Mouse (Mus musculus): Measurements from ENCODE around the gene Mettl6. TPM values are rescaled to one million over a fixed set of nuclear protein-coding genes. Genes with fewer than 3 reads are reported as not detected.

The Mettl6 gene
- 10 to 100 TPM; 27.2 to 28.6 TPM for total RNA-seq (2021)

DNA sequence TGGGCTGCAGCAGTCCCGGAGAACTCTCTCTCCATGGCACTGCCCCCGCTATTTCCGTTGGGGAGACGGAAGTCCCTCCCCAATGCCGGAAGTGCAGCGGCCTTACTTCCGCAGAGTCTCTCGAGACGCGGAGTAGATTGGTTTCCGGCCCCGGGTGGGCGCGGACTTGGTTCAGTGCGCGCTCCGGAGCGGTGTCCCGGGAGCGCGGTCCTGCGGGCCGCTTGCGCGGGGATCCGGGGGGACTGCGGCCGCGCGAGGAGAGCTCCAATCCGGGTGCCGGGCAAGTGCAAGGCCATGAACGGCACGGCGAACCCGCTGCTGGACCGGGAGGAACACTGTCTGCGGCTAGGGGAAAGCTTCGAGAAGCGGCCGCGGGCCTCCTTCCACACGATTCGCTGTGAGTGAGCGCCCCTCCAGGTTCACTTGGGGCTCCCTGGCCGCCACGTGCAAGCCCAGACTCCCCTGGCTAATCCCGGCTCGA lies at the start of gene Mettl6:
Gene Mettl6 (minus strand): TSS at position 66 of the 481 bp plus-strand sequence.
- DNase-seq (ENCODE audit: extremely low spot score in 1 of 2, low spot score in 1 of 2) = peak; percentile 81 to 82

DNA sequence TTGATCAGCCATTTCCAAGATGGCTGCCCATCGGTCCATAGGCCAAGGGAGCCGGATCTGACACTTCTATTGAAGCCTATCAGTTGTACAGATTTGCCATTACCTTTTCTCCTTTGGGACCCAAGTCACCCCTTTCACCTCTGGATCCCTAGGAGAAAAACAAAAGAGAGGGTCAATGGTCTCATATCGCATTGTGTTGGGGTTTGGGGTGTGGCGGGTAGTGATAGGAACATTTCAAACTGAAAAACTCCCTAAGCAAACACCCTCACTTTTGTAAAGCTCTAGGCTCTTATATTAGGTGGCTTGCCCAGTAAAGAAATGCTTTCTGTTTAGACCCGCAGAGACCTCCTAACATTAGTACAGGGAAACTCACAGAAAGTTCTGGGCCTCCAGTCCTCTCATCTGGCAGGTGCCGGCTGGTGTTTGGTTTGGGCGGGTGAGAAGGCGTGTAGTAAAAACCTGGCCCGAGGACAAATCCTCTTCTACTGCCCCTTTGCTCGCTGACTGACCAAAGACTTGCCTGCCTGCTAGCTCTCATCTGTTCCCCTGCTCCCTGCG lies 49.1 kb upstream of the Mettl6 start:
- DNase-seq (ENCODE audit: extremely low spot score in 1 of 2, low spot score in 1 of 2) = no peak

DNA sequence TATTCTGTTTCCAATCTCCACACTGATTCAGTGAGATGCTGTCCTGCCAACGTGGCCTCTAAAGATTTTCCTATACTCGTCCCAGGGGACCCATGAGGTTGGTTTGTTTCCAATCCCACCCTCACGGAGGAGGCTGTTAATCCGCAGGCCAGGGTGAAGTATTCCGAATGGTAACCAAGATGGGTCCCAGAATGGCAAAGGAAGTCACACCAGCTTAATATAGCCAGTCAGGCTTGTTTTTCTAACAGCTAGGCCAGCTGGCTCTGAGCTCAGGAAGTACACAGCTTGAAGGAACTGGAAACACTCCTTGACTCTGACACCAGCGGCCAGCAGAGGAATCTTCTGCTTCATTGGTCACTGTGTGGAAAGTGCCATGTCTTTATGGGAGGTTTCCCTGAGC lies 42.5 kb upstream of the Mettl6 start:
- no peak for DNase-seq (ENCODE audit: extremely low spot score in 1 of 2, low spot score in 1 of 2)

DNA sequence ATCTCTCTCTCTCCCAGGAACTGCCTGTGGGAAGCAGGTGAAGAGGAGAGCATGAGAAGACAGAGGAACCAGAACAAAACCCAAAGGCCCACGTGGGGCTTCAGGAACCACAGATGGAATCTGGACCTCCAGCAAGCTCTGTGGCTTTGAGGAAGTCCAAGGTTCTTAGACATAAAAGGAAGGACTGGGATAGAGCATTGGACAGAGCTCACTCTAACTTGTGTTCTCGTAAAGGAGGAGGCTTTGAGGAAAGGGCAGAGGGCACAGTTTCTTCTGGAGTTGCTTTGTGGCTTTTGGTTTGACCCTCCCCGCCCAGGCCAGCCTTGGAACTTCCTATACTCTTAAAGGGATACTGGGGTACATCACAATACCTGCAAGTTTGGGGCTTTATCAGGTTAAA lies 37.8 kb upstream of the Mettl6 start:
- no peak for DNase-seq (ENCODE audit: extremely low spot score in 1 of 2, low spot score in 1 of 2)

DNA sequence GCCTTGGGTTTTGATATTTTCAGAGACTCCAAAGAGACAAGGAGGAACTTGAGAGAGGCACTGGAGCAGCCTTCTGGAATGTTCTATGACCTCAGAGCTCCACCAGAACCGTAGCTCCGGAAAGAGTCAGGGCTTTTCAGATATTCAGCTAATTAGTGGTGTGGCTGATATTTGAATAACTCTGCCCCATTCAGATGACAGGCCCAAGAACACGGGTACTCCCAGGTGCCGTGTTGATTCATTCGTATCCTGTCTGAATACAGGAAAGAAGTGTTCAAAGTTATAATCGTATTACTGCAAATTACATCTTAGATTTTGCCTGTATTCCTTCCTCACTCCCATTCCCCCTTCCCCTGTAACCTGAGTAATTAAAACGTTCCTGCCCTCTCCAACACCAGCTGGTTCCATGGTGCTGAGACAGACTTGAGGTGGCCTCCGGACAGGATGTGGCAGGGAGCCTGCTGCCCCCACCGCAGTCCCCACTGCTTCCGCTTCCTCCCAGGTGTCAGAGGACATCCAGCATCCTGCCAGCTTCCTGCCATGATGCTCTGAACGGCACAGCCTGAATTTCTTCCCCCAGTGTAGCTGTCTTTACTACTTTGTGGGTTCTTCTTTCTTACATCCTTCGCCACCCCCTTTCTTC lies 36.8 kb upstream of the Mettl6 start:
- DNase-seq (ENCODE audit: extremely low spot score in 1 of 2, low spot score in 1 of 2) = no peak

DNA sequence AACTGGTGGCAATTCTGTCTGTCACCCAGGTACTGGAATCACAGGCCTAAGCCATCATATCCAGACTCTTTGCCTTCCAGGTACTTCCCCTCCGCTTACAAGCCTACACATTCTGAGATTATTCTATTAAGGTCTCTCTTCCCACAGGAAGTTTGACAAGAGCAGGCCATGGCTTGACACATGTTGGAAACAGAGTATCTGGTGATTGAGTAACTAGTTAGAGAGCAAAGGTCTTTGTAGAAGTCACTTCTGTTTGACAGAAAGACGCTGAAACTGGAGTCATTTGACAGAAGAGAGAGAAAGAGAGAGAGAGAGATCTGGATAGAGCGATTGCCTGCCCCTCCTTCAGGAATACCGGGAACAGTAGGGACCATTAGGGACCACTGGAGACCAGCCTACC lies 36.0 kb upstream of the Mettl6 start:
- no peak for DNase-seq (ENCODE audit: extremely low spot score in 1 of 2, low spot score in 1 of 2)

DNA sequence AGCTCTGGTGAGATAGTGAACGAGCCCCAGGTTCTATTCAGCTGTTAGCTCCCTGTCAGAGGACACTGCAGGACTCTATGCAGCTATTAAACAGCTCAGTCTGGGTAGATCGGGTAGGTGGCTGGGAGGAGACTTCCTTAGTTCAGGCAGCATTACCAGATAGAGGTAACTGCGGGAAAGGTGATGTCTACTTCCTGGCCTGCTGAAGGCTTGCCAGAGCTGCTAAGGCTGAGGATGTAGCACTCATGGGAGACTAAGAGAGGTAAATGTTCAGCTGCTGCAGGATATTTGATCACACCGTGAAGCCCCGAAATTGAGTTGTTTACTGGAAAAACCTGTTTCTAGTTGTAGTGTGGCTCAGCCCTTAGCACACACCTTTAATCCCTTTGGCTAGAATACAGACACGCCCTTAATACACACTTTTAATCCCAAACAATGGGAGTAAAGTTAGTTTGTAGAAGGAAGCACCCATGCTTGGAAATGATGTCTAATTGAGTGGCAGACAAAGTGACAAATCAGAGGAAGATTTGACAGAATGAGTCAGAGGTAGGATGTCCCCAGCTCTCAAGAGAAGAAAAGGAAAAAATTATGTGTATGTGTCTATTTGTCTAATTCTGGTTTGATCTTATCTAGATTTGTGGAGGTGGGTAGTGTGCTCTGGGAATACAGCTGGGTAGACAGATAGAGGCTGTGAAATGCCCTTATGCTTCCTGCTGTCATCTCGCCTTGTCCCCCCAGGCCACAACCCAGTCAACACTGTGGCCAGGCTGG lies 30.4 kb upstream of the Mettl6 start:
- DNase-seq (ENCODE audit: extremely low spot score in 1 of 2, low spot score in 1 of 2) = no peak

DNA sequence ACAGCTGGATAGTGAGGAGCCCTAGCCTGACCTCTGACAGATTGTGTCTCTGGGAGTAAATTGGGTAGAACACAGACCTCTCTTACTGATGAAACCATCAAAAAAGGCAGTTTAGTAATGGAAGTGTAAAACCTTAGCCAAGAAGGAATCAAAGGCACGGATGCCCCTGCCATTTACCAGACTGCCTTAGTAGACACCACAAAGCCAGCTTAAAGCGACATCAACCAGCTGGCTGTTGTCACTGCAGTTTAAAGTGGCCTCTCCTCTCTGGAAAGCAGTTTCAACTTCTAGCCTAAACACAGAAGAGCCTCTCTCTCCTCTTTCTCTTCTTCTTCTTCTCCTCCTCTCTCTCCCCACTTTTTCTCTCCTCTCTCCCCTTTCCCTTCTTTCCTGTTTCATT lies 26.5 kb upstream of the Mettl6 start:
- DNase-seq (ENCODE audit: extremely low spot score in 1 of 2, low spot score in 1 of 2) = no peak

DNA sequence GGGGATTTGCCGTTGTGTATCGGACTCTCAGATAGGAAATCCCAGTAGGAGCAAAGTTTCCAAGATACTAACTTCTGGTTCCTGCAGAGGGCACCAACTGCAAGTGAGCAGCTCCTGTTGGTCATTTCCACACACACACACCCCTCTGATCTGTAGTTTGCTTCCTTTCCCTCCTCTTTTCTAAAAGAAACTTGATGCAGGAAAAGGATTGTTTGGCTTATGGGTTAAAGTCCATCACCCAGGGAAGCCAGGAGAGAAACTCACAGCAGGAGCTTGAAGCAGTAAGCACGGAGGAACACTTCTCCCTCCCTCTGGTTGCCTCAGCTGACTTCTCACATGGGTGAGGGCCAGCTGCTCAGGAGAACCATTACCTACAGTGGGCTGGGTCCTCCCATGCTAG lies 24.3 kb upstream of the Mettl6 start:
- DNase-seq (ENCODE audit: extremely low spot score in 1 of 2, low spot score in 1 of 2) = no peak

DNA sequence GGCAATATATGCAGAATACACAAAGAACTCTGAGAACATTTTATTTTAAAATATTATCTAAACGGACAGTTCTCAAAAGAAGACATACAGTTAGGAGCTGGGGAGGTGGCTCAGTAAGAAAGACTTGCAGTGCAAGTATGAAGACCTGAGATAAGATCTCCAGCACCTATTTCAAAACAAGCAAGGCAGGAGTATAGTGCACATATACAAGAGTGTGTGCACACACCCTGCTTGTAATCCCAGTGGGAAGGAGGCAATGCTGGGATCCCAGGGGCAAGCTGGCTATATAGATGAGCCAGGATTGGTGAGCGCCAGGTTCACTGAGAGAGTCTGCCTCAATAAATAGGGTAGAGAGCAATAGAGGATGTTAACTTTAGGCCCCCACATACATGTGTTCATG lies 21.1 kb upstream of the Mettl6 start:
- DNase-seq (ENCODE audit: extremely low spot score in 1 of 2, low spot score in 1 of 2) = no peak

DNA sequence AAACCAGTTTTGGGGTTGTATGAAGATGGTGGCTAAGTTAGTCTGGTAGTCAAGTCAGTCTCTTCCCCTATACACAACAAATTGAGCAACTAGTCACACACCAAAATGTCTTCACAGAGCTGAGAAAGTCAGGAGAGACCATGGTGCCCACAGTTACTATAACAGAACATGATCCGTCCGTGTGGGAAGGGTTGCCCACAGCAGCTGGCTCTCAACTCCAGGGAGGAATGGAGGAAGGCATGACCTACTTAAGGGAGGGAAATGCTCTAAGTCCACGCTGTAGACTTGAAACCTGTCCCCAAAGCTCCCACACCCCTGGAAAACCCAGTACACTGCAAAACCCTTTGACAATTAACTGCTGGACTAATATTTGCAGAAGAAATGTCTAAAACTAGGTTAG lies 15.5 kb upstream of the Mettl6 start:
- DNase-seq (ENCODE audit: extremely low spot score in 1 of 2, low spot score in 1 of 2) = no peak

DNA sequence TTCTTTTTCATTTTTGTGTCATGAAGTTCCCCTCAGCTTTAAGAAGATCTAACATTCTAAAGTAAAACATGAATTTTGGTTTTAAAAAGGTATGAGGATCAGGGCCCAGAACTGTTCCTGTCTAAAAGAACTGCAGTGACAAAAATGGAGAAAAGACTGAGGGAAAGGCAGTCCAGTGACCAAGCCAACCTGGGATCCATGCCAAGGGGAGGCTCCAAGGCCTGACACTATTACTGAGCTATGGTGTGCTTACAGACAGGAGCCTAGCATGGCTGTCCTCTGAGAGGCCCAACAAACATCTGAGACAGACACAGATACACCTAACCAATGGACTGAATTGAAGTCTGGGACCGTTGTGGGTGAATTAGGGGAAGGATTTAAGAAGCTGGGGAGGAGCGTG lies 15.1 kb upstream of the Mettl6 start:
- DNase-seq (ENCODE audit: extremely low spot score in 1 of 2, low spot score in 1 of 2) = no peak

DNA sequence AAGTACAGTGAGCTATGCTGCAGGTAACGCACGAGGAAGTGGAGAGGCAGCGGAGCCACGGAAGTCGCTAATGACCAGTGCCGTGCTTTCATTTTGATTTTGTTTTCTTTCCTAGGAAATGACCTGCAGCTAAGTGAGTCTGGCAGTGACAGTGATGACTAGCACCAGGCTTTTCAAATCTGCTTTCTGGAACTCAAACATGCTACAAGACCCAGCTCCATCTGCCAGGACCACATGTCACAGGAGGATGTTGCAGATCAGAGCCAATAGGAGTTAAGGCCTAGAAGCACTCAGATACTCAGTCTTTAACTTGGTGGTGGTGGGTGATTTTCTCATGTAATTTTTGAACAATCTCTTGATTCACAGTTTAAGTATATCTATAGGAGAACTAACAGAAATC lies 11.6 kb upstream of the Mettl6 start:
- peak; percentile 38 to 55 for DNase-seq (ENCODE audit: extremely low spot score in 1 of 2, low spot score in 1 of 2)

DNA sequence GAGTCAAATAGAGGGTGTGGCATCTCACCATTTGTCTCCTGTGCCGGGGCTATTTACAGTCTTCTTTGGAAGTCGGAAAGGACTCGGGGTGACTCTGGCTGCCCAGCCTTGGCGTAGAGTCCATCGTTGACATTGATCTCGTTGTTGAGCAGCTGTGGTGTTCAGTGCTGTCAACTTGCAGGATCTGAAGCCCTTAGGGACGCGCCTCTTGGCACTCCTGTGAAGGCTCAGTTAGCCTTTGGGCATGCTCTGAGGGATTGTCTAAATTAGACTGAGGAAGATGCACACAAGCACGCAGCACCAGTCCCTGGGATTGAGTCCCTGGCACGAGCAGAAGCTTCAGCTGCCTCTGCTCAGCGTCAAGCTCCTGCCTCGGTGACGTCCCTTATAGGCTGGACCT lies 8.6 kb upstream of the Mettl6 start:
- DNase-seq (ENCODE audit: extremely low spot score in 1 of 2, low spot score in 1 of 2) = no peak

DNA sequence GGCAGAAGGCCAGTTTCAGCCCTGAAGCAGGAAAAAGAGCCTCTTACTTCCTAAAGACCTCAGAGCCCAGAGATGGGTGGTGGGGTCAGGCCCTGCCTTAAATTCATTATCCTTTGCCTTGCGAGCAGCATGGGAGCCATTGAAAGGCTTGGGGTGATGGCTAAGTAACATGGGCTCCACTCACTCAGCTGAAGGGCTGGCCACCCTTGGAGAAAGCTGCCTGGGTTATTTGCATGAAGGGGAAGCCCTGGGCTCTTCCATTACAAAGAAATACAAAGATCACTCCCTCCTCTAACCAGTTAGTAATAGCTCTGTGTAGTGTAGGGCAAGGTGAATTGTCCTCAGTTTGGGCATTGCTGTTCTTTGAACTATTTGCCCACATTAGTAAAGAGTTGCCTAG lies 4.7 kb upstream of the Mettl6 start:
- DNase-seq (ENCODE audit: extremely low spot score in 1 of 2, low spot score in 1 of 2) = no peak

DNA sequence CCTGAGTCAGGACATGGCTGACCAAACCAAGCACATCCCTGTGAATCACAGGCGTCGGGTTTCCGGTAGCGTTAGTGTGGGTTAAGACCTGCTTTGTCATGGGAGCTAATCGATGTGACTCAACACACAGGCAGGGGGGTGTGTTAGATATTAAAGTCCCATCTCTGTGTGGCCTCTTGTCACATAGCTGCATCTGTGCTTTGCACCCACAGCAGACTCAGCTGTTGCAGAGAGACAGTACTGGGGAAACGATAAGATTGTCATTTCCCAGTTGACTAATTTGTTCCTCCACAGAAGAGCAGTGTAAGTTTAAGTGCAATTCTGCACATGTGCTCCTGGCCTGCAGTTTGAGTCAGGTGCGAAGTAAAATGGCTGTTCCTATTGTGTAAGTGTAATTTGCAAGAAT lies 1.4 kb upstream of the Mettl6 start:
- no peak for DNase-seq (ENCODE audit: extremely low spot score in 1 of 2, low spot score in 1 of 2)

DNA sequence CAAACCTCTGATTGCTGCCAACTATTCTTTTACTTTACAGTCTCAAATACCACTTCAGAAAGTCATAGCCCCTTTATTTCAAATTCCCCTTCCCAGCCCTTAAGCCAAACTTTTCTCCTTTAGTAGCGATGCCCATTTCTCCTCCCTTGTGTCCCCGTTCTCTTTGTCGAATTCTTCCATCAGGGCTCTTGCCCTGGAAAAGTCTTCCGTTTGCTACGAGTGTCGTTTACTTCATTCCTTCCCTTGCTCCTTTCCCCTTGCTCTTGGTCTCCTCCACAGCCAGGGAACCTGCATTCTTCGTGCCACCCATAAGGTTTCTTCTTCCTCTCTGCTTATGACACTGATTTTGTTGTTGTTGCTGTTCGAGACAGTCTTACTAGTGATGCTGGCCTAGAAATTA lies 698 bp upstream of the Mettl6 start:
- DNase-seq (ENCODE audit: extremely low spot score in 1 of 2, low spot score in 1 of 2) = no peak

DNA sequence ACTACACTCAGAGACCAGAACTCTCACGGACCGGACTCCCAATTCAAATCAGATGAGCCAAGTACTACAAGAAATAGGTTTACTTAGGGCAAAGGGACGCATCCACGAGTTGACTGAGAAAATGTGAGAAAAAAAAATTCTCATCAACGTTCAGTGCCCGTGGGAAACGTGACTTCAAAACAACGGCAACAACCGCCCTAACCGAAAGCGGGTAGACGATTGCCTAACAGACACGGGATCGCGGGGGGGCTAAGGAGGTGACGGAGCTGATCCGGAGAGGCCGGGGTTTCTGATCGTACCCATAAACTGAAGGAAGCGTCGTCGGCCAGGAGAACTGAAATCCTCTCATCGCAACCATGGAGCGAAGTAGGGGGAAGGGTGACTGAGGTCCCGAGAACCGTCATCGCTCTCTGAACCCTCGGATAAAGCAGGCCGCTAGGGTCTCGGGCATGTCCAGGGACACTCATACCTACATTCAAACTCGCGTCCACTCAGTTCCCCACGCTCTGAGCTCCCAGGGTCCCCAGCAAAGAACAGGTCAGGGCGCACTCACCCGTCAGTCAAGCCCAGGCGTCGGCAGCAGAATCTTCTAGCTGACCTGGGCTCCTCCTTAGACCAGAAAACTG lies 378 bp downstream of the Mettl6 start, which contains the start of gene Eaf1:
Gene Eaf1 (plus strand): TSS at position 51 of the 626 bp plus-strand sequence.
- DNase-seq (ENCODE audit: extremely low spot score in 1 of 2, low spot score in 1 of 2) = no peak

DNA sequence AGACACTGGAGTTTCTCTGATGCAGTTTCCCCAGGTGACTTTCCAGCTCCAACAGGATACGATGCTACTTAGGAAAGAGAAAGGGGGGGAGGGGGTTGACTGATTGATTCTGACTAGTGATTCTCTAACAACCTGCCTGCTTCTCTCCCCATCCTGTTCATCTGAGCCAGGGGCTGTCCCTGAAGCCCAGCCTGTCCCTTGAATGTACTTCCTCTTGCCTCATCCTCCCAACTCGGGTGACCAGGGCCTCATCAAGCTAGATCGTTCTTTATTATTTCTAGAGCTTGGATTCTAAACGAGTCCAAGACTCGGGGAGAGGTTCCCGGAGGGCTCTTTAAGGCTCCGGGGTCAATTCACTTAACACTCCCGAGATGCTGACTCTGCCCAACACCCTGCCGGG lies 939 bp downstream of the Mettl6 start:
- no peak for DNase-seq (ENCODE audit: extremely low spot score in 1 of 2, low spot score in 1 of 2)

DNA sequence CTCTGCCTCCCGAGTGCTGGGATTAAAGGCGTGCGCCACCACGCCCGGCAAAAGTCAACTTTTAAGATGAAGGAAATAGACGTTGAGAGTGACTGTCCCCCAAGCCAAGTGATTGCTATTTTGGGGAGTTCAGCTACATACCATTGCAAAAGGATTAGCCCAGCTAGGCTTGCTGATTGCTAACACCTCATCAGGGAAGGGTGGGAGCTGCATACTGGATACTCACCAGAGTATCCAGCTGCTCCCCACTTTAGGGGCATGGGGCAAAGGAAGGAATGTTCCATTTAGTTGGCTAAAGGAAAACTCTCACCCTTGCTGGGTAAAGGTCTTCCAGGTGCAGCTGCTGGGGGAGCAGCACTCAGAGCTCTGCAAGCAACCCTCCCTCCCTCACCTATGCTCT lies 6.8 kb downstream of the Mettl6 start:
- no peak for DNase-seq (ENCODE audit: extremely low spot score in 1 of 2, low spot score in 1 of 2)

DNA sequence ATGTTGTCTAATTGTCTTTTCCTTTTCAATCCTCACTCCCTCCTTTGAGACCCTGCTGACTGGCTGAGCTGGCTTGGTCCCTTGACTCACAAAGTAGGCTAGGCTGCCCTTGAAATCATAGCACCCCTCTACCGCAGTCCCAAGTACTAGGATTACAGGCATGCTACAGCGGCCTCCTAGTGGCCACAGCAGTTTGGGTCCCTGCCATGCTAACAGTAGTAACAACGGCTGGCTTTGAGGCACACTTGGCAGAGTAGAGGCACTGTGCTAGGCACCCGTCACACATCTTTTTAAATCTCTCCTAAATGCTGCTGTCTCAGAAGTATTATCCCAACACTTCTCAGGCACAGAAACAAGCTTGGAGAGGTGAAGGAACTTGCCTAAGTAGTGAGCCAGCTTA lies 8.4 kb downstream of the Mettl6 start:
- DNase-seq (ENCODE audit: extremely low spot score in 1 of 2, low spot score in 1 of 2) = no peak
